Mouse (Mus musculus) testis, postnatal 14 days (tissue): ENCODE results near the gene Dhx9.
"Not testable (repeated sequence)": the region's sequence is repeated elsewhere in the genome, so short reads cannot be mapped to it uniquely, and the experiment has no call there.

Experiments
- DNase-seq: peaks from one replicate; pipeline ENCODE4 v3.0.0; 2021; ENCODE audit warnings: low spot score

The Dhx9 gene

GRCm38 (mm10) chr1:153486120-153486519 is 1.3 kb downstream of the Dhx9 start:
- not testable (repeated sequence) for DNase-seq

GRCm38 (mm10) chr1:153485201-153485796 is 2.2 kb downstream of the Dhx9 start:
- no peak for DNase-seq

GRCm38 (mm10) chr1:153481025-153481412 is 6.4 kb downstream of the Dhx9 start:
- no peak for DNase-seq

GRCm38 (mm10) chr1:153480386-153481024 is 7.0 kb downstream of the Dhx9 start:
- DNase-seq: no peak

- DNase-seq: no peak
Measured at GRCm38 (mm10) chr1:153479296-153479695, 8.2 kb downstream of the Dhx9 start.

- DNase-seq: no peak
Measured at GRCm38 (mm10) chr1:153461796-153462195, 25.7 kb downstream of the Dhx9 start.

GRCm38 (mm10) chr1:153456137-153456536 is 31.3 kb downstream of the Dhx9 start:
- DNase-seq: no peak

- no peak for DNase-seq
Measured at GRCm38 (mm10) chr1:153453146-153453642, 34.3 kb downstream of the Dhx9 start.

GRCm38 (mm10) chr1:153451237-153452154 is 36.0 kb downstream of the Dhx9 start:
- no peak for DNase-seq

- DNase-seq: no peak
Measured at GRCm38 (mm10) chr1:153446120-153446831, 41.2 kb downstream of the Dhx9 start.

- no peak for DNase-seq
Measured at GRCm38 (mm10) chr1:153443632-153444031, 43.8 kb downstream of the Dhx9 start.

GRCm38 (mm10) chr1:153443019-153443418 is 44.4 kb downstream of the Dhx9 start:
- no peak for DNase-seq

GRCm38 (mm10) chr1:153441656-153442055 is 45.8 kb downstream of the Dhx9 start:
- DNase-seq: no peak

GRCm38 (mm10) chr1:153440752-153441151 is 46.7 kb downstream of the Dhx9 start:
- DNase-seq: no peak

GRCm38 (mm10) chr1:153437536-153437935 is 49.9 kb downstream of the Dhx9 start:
- no peak for DNase-seq

- no peak for DNase-seq
Measured at GRCm38 (mm10) chr1:153433851-153434589, 53.4 kb downstream of the Dhx9 start.

GRCm38 (mm10) chr1:153432329-153432728 is 55.1 kb downstream of the Dhx9 start:
- no peak for DNase-seq

- no peak for DNase-seq
Measured at GRCm38 (mm10) chr1:153431701-153432100, 55.8 kb downstream of the Dhx9 start.

GRCm38 (mm10) chr1:153431158-153431557 is 56.3 kb downstream of the Dhx9 start:
- no peak for DNase-seq

GRCm38 (mm10) chr1:153424770-153425584 is 62.5 kb downstream of the Dhx9 start, which contains the start of gene Shcbp1l:
Gene Shcbp1l, plus strand, starts transcription at chr1:153425162.
- DNase-seq: peak; percentile 88
